Mouse (Mus musculus) liver, embryonic 14.5 days (tissue): Measurements from ENCODE around the gene Hgf.

Experiments
- CTCF ChIP-seq: IDR thresholded peaks from 2 replicates; pipeline ENCODE4 v1.5.1; 2016; ENCODE audit warnings: antibody characterized with exemption, low read depth, control low read depth
- EP300 ChIP-seq: IDR thresholded peaks from 2 replicates; pipeline ENCODE4 v1.6.1; 2016; ENCODE audit warnings: antibody characterized with exemption, low read depth

GRCm38 (mm10) chr5:16597996-16598395 lies 44.7 kb downstream of the Hgf start:
- TF ChIP-seq CTCF, result no peak
- no peak for TF ChIP-seq EP300
